Mouse (Mus musculus) regulatory T cell (primary cell): Measurements from ENCODE around the gene Snx10.

Experiments used
- in situ Hi-C: fragments of 300-600 bp; cut with MboI, MseI; formaldehyde crosslinking; loops from one replicate; pipeline ENCODE4 v1.15.1; 2025; ENCODE audit warnings: high pct_unique_total_duplicates

Gene Snx10

DNA sequence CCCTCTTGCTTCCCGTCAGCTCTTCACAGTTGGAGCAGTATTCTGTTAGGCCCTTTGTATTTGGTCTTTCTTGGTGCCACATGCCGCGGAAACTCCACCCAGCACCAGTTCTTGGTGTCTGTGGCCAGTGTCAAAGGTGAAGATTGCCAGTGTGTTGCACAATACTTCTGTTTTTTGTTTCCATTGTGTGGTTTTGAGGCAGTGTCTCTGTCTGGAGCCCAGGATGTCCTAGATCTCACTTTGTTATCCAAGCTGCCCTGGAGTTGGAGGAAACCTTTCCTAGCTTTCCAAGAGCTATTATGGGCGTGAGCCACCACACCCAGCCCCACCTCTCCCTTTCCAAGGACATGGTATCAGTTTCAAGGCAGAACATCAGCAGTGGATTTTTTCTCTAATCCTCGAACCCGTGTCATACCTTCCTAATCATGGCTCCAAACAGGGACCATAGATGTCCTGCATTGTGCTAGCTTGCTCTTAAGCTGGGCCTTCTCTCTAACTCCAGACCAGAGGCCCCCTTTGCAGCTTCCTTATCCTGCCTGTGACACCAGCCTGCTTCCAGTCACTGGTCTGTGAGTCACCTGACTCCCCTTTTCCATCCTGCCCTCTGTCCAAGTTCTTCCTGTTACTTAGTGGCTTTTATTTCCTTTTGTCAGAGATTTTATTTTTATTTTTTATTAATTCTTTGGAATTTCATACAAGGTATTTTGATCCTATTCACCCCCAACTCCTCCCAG, 9.9 kb downstream of the Snx10 start:
- in situ Hi-C loops = no loop called here

GRCm38 (mm10) chr6:51535571-51535970, 11.9 kb downstream of the Snx10 start:
- in situ Hi-C loops = no loop called here

GRCm38 (mm10) chr6:51540525-51540924, 16.8 kb downstream of the Snx10 start:
- in situ Hi-C loops = no loop called here

GRCm38 (mm10) chr6:51541422-51541821, 17.7 kb downstream of the Snx10 start:
- in situ Hi-C loops = no loop called here

DNA sequence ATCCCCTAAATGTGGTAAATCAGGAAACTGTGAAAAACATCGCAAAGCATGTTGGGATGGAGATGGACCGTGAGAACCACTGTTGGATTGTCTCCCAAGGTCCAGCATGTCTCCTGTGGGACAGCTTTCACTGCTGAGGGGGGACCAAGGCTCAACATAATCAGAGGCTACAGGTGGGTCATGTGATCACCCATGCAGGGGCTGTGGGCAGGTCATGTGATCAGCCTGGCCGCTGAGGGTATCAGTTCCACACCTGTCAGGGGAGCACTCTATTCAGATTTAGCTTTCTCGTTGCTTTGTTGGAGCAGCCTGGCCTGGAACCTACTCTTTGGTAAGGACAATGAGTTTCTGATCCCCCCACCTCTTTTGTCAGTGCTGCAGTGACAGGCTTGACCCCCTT, 18.4 kb downstream of the Snx10 start:
- in situ Hi-C loops = no loop called here

GRCm38 (mm10) chr6:51543639-51544117, 20.0 kb downstream of the Snx10 start:
- in situ Hi-C loops = no loop called here

DNA sequence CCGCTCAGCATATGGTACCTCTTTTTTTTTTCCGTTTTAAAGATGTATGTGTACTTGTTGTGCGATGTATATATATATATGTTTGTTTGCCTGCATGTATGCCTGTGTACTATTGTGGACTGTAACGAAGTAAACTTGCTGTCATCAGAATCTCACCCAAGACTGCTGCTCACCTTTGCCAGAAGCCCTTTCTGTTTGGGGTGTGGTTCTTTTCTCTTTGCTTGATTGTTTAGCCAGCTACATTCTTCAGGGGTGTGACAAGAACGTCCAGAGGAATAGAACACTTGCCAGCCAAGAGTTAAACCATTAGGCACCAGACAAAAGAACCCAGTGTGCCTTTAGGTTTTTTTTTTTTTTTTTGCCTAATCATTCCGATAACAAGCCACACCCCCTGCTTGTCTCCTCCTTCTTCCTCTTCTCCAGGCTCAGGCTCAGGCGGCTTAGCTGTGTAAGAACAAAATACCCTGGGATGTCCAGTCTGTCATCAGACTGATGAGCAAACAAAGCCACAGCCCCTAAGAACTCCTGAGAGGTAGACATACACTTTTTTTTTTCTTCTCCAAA, 20.5 kb downstream of the Snx10 start:
- in situ Hi-C loops = no loop called here

DNA sequence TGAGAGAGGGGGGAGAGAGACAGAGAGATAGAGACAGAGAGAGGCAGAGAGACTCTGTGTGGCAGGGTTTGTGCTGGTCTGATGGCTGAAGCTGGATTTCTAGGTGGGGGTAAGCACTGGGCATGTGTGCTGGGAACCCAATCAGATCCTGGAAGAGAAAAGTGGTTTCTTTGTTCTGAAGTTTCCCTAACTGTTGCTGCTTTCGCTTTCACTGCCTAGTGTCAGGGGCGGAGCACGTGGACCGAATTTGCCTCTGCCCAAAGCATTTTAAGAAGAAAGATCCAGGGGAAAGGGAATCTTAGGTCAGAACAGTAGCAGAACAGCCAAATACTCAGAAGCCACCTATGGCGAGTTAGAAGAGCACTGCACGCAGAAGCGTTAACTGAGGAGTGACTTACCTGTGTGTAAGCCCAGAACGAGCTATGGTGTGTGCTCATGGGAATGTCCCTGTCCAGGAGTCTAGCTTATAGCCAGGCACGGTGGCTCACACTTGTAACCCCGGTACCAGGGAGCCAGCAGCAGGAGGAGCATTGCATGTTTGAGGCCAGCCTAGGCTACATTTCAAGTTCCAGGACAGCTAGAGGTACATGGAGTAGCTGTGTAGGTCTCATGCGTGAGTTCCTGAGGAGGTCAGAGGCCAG, 21.6 kb downstream of the Snx10 start:
- in situ Hi-C loops = no loop called here

- in situ Hi-C loops = no loop called here
Measured at GRCm38 (mm10) chr6:51546085-51546484, 22.4 kb downstream of the Snx10 start.

- in situ Hi-C loops = no loop called here
Measured at GRCm38 (mm10) chr6:51548757-51549156, 25.1 kb downstream of the Snx10 start.

- in situ Hi-C loops = no loop called here
Measured at GRCm38 (mm10) chr6:51551267-51551802, 27.6 kb downstream of the Snx10 start.

DNA sequence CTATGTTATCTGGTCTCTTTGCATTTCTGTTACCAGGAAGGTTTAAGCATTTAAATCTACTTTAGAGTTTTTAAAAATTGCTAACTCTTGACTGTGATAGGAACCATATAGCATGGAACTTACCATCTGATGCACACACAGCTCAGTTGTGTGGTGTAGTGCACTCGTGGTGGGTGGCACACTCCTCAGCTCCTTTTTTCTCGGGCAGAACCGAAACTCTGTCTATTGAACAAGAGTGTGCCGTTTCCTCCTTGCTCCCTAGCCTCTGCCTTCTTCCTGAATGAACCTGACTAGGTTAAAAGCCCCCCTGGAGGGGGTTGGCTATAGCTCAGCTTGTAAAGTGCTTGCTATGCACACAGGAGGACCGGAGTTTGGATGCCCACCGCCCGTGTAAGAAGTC, 32.9 kb downstream of the Snx10 start:
- in situ Hi-C loops = no loop called here

GRCm38 (mm10) chr6:51558311-51558710, 34.6 kb downstream of the Snx10 start:
- in situ Hi-C loops = no loop called here

DNA sequence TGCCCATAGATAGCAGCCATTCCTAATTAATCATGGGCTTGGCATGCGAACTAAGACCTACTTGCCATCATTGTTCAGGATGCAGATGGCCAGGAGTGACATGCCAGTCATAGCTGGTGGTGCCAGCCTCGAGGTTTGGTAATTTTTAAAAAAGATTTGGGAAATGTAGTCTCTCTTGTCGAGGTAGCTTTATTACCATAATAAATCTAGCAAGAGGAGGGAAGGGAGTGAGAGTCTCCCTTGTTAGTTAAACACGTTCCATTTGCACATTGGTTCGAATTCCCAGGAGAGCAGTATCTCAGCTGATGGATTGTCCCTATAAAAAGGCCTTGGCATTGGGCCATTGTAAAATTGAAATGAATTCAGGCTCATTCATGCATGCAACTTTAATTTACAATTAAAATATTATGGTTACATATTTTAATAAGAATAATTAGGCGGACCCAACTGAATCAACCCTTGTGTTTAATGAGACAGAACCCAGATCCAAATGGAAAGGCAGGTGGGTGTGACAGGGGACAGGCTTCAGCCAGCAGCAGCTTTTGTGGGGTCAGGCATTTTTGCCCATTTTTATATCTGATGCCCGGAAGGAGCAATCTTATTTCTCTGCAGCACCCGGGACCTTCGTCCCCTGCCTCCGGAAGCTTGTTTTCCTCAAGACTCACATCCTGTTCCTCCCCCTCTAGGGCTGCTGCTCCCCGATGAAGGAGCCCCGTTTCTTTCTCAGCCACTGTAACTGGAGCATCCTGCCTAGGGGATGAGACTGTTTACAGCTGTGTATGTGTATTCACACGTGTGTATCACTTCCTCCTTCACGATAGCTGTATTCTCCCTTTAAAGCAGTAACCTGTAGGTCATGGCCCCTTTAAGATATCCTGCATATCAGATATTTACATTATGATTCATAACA, 43.3 kb downstream of the Snx10 start:
- in situ Hi-C loops = no loop called here

DNA sequence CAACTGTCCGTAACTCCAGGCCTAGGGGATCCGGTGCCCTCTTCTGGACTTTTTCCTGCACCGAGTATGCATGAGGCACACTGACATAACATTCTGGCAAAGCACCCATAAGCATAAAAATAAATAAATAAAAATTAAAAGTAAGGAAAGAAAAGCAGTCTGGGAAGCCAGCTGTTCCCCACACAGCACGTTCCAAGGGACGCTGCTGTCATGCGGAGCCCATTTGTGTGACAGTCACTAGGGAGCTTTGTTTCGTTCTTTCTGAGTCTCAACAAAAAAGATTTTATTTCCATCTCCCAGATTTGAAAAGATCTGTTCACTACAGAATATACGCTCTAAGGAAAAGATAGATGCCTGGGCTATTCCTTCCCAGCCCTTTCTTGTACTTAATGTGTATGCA, 45.4 kb downstream of the Snx10 start:
- in situ Hi-C loops = no loop called here

DNA sequence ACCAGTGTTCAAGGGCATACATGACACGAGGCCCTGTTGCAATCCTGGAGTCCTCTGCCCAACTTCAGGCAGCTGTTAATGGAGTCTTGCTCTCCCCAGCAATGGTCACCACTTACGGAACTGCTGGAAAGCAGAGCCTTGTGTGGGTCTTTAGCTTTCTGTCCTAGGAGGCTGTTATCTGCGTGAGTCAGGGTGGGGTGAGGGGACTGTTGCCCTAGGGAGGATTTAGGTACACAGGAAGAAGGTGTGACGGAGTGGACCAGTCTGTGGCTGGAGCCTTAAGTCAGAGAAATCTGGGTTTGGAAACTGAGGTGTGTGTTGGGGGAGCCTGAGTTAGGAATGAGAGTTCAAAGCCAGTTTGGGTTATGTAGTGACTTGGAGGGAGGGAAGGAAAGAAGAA, 49.4 kb downstream of the Snx10 start:
- in situ Hi-C loops = no loop called here

GRCm38 (mm10) chr6:51574132-51574531, 50.4 kb downstream of the Snx10 start:
- in situ Hi-C loops = no loop called here

- in situ Hi-C loops = loop anchor here (5.0 kb wide), 3 partner anchors 61 to 371 kb away; no protein-coding TSS in a partner anchor
Measured at GRCm38 (mm10) chr6:51578415-51578814, 54.7 kb downstream of the Snx10 start.

DNA sequence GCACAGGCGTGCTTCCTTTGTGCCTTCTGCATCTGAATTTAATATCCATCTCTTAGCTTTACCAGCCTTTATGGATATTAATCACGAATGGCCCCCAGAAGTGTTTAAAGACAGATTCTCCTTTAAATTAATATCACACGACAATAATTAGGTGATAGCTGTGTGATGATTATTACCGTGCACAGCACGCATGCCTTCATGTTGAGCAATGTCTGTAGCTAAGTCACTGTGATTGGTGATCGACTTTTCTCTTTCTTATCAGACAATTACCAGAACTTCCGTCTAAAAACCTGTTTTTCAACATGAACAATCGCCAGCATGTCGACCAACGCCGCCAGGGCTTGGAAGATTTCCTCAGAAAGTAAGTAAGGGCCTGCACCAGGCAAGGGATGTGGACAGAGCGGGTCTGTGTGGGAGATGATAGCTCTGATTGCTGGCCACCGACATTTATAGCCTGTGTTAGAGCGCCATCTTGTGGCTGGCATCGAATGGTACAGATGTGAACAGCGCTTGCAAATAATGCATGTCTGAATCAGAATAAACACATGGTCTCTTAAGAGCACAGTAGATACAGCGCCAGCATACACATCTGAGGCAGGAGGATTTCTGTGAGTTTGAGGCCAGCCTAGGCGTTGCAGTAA, 56.5 kb downstream of the Snx10 start:
- in situ Hi-C loops = no loop called here

DNA sequence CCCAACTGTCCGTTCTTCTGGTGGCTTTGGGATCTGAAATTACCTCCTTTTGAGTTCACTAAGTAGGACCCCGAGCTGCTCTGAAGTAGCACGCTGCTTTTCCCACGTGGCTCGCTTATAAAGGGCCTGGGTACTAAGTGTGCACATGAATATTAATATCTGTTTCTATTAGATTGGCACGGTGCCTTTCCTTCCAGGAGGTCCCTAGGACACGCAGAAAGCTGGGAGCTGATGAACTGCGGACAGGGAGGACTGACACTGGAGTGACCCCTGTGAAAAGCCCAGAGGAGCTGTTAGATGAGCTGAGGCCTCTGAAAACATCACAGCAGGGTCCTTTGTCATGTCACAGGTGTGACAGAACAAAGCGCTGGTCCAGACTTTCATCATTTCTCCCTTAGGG, 57.7 kb downstream of the Snx10 start:
- in situ Hi-C loops = no loop called here

DNA sequence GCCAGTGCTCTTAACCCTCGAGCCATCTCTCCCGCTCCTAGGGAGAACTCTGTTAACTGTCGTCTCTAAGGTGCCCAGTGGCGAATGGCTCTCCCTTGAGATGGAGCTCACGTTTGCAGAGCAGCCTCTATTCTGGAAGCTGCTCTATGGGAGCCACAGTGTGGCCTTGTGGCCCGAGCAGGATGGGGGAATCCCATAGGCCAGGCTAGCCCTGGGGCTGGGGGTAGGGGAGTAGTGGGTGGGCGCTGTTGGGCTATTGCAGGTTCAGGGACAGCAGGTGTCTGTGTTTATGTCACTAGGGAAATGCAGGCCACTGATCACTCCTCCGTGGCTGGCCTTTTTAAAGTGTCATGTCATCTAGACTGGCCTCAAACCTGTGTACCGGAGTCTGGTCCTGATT, 58.4 kb downstream of the Snx10 start:
- in situ Hi-C loops = no loop called here
